Mouse (Mus musculus) heart, postnatal 0 days (tissue): ENCODE data around the gene Npcd. TPM values are rescaled to one million over a fixed set of nuclear protein-coding genes. Genes with fewer than 3 reads are reported as not detected.

ENCODE experiments used
- ATAC-seq: fragments of 200-750 bp; cut with Nextera tagmentation; 2 replicates; pipeline ENCODE4 v1.8.0; 2017; ENCODE audit warnings: low read depth, moderate number of reproducible peaks, moderate library complexity; ENCODE audit not compliant: insufficient read depth
- DNase-seq: peaks from one replicate; pipeline ENCODE4 v3.0.0-alpha.2; 2016; ENCODE audit warnings: low spot score
- H3K27ac ChIP-seq: fragments of 300-500 bp; sonication (generic); 2 replicates; pipeline ENCODE4 v1.5.1; 2014; ENCODE audit warnings: low read depth, mild to moderate bottlenecking
- H3K27me3 ChIP-seq: fragments of 300-500 bp; sonication (generic); 2 replicates; pipeline ENCODE4 v1.6.1; 2014; ENCODE audit warnings: low read length, mixed read lengths; ENCODE audit not compliant: control insufficient read depth, insufficient read depth
- H3K36me3 ChIP-seq: fragments of 300-500 bp; sonication (generic); replicated peaks from 2 replicates; pipeline ENCODE4 v1.6.1; 2014; ENCODE audit warnings: low read length, mixed read lengths; ENCODE audit not compliant: control insufficient read depth, insufficient read depth
- H3K4me1 ChIP-seq: fragments of 300-500 bp; sonication (generic); 2 replicates; pipeline ENCODE4 v1.6.1; 2014; ENCODE audit warnings: antibody characterized with exemption; ENCODE audit not compliant: control insufficient read depth, insufficient read depth
- H3K4me2 ChIP-seq: fragments of 300-500 bp; sonication (generic); 2 replicates; pipeline ENCODE4 v1.6.1; 2014; ENCODE audit warnings: low read depth, mild to moderate bottlenecking, low read length, moderate library complexity
- H3K4me3 ChIP-seq: fragments of 300-500 bp; sonication (generic); 2 replicates; pipeline ENCODE4 v1.5.1; 2014; ENCODE audit warnings: low read depth, low read length
- H3K9ac ChIP-seq: fragments of 300-500 bp; sonication (generic); replicated peaks from 2 replicates; pipeline ENCODE4 v1.6.1; 2014; ENCODE audit warnings: low read depth, low read length, mixed read lengths
- H3K9me3 ChIP-seq: fragments of 300-500 bp; sonication (generic); replicated peaks from 2 replicates; pipeline ENCODE4 v1.6.1; 2016; ENCODE audit warnings: low read length; ENCODE audit not compliant: control insufficient read depth
- CTCF ChIP-seq: IDR thresholded peaks from 2 replicates; pipeline ENCODE4 v1.5.1; 2016; ENCODE audit warnings: antibody characterized with exemption, control low read depth, low read depth
- EP300 ChIP-seq: IDR thresholded peaks from 2 replicates; pipeline ENCODE4 v1.6.1; 2016; ENCODE audit warnings: antibody characterized with exemption, low read depth
- WGBS: fragments of 180-500 bp; shearing (Covaris S2); extraction: QIAGEN DNeasy Blood & Tissue Kit; methylation state at CpG from one replicate; pipeline ENCODE4 v1.1.7; 2014; 5-methylcytosine and 5-hydroxymethylcytosine counted together
- polyA plus RNA-seq: library from polyadenylated mRNA; unstranded; fragments of >200 nt; fragmentation: Nextera tagmentation; extraction: Ambion mirVana; gene quantifications from 2 replicates; pipeline ENCODE4 v1.2.1, GENCODE M21; 2015
- total RNA-seq: library from RNA; depleted of rRNA; stranded (reverse); fragments of >200 nt; gene quantifications from 2 replicates; pipeline ENCODE4 v1.2.3, GENCODE M21; 2014; ENCODE audit warnings: low replicate concordance

Gene Npcd
- total and polyA plus RNA-seq, 2 experiments from 2014 or later, result 8.7 TPM; not detected in 1

- ATAC-seq (peak; percentile 55), DNase-seq (peak; percentile 60)
- Histone ChIP-seq H3K4me2 (peak overlapping the region; percentile 28), H3K27me3 (no peaks in the 10 kb centered on the region), H3K27ac (peak overlapping the region; percentile 64), H3K4me1 (peaks cover 66% of the 10 kb centered on the region), H3K9ac (0 out of 2 replicates have a peak overlapping the region, but pooled peaks have one; percentile 7), H3K4me3 (0 out of 2 replicates have a peak overlapping the region, but pooled peaks have one; percentile 11), H3K9me3 (no peaks in the 10 kb centered on the region), H3K36me3 (peaks cover 21% of the 10 kb centered on the region)
- TF ChIP-seq EP300, result no peak
- 27% methylated on average over 16 of the region's 16 CpGs for WGBS
These were observed 66.6 kb downstream of the Npcd start for GRCm38 (mm10) chr15:79767327-79767961.

- DNase-seq (no peak), ATAC-seq (no peak)
- H3K27ac ChIP-seq, result no peak overlapping the region
- H3K4me2 ChIP-seq, result no peak overlapping the region
- 89% methylated on average over 10 of the region's 10 CpGs for WGBS
- TF ChIP-seq CTCF, result no peak
- no peak for TF ChIP-seq EP300
- no peaks in the 10 kb centered on the region for H3K27me3 ChIP-seq
- no peak overlapping the region for H3K9ac ChIP-seq
- H3K4me1 ChIP-seq, result peaks cover 66% of the 10 kb centered on the region
- H3K9me3 ChIP-seq, result no peaks in the 10 kb centered on the region
- peaks cover 29% of the 10 kb centered on the region for H3K36me3 ChIP-seq
- no peak overlapping the region for H3K4me3 ChIP-seq
These were observed 67.4 kb downstream of the Npcd start for GRCm38 (mm10) chr15:79766586-79767071.

- no peak for TF ChIP-seq EP300
- TF ChIP-seq CTCF, result no peak
- DNase-seq (no peak), ATAC-seq (no peak)
- Histone ChIP-seq H3K4me1 (peaks cover 63% of the 10 kb centered on the region), H3K36me3 (peaks cover 33% of the 10 kb centered on the region), H3K9ac (no peak overlapping the region), H3K4me2 (no peak overlapping the region), H3K4me3 (no peak overlapping the region), H3K27ac (no peak overlapping the region), H3K27me3 (no peaks in the 10 kb centered on the region), H3K9me3 (no peaks in the 10 kb centered on the region)
- 49% methylated on average over 9 of the region's 10 CpGs for WGBS
These were observed 67.9 kb downstream of the Npcd start for GRCm38 (mm10) chr15:79766168-79766567.

GRCm38 (mm10) chr15:79765361-79765760, 68.7 kb downstream of the Npcd start:
- H3K9ac ChIP-seq, result no peak overlapping the region
- H3K27me3 ChIP-seq, result no peaks in the 10 kb centered on the region
- no peak overlapping the region for H3K4me2 ChIP-seq
- TF ChIP-seq CTCF (no peak), EP300 (no peak)
- DNase-seq (no peak), ATAC-seq (no peak)
- H3K4me3 ChIP-seq, result no peak overlapping the region
- 68% methylated on average over 2 of the region's 2 CpGs for WGBS
- no peak overlapping the region for H3K27ac ChIP-seq
- H3K9me3 ChIP-seq, result no peaks in the 10 kb centered on the region
- H3K4me1 ChIP-seq, result peaks cover 55% of the 10 kb centered on the region
- peaks cover 33% of the 10 kb centered on the region for H3K36me3 ChIP-seq

GRCm38 (mm10) chr15:79764539-79765267, 69.3 kb downstream of the Npcd start:
- 72% methylated on average over 11 of the region's 11 CpGs for WGBS
- ATAC-seq, result no peak
- Histone ChIP-seq H3K27me3 (no peaks in the 10 kb centered on the region), H3K4me2 (no peak overlapping the region), H3K4me1 (peaks cover 48% of the 10 kb centered on the region), H3K9me3 (no peaks in the 10 kb centered on the region), H3K9ac (no peak overlapping the region), H3K27ac (no peak overlapping the region), H3K4me3 (no peak overlapping the region), H3K36me3 (peaks cover 33% of the 10 kb centered on the region)
- DNase-seq, result no peak
- TF ChIP-seq EP300 (no peak), CTCF (no peak)
